Mouse (Mus musculus): ENCODE results near the gene Dhx9.
"Not testable (repeated sequence)": the region's sequence is repeated elsewhere in the genome, so short reads cannot be mapped to it uniquely, and the experiment has no call there.

The Dhx9 gene

DNA sequence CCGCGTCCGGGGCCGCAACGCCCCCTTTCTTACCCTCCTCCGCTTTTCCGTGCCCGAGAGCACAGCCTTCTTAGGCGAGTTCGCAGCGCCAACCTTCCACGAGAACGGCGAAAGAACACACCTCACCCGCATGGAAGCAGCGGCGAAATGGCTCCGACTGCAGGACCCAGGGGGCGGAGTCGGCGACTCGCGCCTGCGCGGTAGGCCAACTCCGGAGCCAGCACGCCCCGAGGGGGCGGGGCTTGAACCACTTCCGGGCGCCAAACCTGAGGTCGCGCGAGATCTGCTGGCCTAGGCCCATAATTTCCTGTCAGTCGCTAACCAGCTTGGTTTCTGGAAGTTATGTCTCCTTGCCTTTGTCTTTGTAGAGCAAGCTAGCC, at the start of gene Dhx9:
Gene Dhx9, minus strand, starts transcription at position 161 of the 380 bp plus-strand sequence.
- DNase-seq (ENCODE audit: low spot score), result peak; percentile 95

DNA sequence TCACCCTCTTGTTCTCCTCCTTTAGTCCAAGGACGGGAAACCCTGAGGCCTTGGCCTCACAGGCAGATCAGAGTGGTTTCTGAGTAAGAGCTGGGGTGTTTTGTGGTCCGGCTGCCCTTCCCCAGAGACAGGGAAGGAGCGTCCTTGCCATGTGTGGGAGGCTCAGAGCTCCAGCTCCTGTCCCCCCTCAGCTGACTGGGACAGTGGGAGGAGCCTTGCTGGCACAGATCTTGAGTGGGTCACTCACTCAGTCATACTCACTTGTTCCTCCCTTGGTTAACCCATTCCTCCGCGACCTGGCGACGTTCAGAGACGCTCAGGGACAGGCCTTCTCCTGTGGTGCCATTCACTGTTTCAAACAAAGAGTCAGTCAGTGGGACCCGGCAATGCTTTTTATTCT, 48.2 kb upstream of the Dhx9 start:
- peak; percentile 71 for DNase-seq (ENCODE audit: low spot score)

DNA sequence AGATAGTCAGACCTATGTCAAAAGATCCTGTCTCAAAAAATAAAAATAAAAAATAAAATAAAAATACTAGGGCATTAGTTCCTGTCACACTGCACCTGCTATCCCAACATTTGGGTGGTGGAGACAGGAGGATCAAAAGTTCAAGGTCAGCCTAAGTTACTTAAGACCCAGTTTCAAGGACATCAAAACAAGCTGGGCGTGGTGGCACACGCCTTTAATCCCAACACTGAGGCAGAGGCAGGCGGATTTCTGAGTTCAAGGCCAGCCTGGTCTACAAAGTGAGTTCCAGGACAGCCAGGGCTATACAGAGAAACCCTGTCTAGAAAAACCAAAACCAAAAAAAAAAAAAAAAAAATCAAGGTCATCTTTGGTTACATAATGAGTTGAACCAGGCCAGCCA, 45.4 kb upstream of the Dhx9 start:
- DNase-seq (ENCODE audit: low spot score), result not testable (repeated sequence)

DNA sequence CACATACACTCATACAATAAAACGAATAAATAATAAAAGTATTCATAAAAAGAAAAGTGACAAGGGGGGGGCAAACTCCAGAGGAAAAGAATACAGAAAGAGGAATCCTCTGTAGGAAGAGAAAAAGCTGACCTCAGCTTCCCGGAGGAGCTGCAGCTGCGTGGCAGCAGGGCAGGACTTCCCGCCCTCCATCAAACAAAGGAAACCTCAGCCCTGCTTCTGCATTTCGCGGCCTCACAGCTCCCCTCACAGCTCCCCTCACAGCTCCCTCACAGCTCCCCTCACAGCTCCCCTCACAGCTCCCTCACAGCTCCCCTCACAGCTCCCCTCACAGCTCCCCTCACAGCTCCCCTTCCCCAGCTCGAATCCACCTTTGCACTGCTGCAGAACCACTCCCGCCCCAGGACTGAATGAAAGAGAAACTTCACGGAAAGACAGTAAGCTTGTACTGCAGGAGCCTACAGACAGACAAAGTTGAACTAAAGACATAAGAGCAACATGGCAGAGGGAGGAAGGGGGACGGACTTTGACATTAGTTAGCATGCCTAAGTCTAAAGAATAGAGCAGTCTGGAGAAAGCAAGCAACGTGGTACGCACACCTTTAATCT, 44.9 kb upstream of the Dhx9 start:
- DNase-seq (ENCODE audit: low spot score), result no peak

DNA sequence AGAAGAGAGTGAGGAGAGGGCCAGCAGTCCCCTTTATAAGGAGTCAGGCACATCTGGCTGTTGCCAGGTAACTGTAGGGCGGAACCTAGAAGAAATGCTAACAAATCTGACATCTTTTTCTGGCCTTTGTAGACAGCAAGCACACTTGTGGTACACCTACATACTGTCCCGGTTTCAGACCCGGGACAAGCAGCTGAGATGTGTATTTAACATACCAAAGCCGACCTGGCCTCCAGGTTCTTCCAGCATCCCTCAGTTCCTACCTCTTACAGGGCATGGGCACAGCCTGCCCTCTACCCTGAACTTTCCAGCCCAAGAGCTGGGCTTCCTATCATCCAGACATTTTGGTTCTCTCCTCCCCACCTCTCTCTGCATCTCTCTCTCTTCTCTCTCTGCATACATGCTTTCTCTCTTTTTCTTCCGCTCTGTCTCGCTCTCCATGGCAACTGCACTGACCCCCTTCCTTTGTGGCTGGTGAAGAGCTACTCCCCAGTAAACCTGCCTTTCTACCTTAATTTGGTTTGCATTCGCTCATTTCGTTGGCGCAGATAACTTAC, 44.3 kb upstream of the Dhx9 start:
- no peak for DNase-seq (ENCODE audit: low spot score)

DNA sequence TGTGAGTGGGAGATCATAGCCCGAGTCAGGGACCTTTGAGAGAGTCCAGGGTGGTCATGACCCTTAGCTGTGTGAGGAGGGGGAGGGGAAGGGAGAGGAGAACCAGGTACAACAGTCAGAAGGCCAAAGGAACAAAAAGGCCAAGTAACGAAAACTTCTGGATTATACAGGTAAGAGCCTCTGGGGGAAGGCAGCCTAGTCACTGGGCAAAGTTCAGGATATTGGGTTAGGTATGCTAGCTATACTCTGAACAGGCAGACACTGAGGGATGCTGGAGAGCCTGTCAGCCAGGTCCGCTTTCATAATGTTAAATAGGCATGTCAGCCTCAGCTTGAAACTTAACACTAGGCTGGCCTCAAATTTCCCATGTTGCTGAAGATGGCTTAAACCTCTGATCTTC, 34.7 kb upstream of the Dhx9 start:
- DNase-seq (ENCODE audit: low spot score), result no peak

DNA sequence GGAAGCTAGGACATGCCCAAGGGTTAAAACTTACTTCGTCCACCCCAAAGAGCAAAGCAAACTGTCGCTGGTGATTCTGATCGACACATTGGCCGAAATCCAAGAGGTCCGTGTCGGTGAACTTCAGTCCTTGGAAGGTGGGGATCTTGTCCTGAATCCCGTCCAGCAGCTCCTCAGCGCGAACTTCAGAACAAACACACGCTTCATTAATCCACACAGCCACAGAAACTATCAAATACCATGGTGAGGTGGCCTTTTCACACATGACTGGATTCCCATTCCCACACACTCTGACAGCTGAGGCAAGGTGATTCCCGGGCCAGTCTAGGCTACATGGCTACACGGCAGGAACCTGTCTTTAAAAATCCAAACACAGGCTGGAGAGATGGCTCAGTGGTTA, 27.9 kb upstream of the Dhx9 start:
- DNase-seq (ENCODE audit: low spot score), result no peak

DNA sequence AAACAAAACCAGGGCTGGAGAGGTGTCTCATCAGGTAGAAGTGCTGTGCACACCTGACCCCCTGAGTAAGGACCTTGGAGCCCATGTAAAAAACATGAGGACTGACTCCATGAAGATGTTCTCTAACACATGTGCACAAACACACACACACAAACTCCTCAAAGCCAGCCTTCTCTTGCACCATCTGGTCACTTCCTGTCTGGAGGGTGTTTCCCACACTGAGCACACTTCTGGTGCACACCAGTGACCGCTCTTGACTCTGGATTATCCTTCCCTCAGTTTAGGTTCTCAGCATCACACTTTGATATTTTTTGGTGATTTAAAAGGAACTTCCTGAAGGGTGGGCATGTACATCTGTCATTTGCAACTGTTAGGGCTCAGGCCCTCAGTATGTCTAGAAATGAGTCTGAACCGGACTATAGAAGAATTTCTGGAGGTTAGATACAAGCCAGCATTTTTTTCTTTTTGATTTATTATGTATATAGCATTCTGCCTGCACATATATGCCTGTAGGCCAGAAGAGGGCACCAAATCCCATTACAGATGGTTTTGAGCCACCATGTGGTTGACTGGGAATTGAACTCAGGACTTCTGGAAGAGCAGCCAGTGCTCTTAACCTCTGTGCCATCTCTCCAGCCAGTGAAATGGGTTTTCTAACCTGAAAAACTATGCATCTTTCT, 23.0 kb upstream of the Dhx9 start:
- no peak for DNase-seq (ENCODE audit: low spot score)

DNA sequence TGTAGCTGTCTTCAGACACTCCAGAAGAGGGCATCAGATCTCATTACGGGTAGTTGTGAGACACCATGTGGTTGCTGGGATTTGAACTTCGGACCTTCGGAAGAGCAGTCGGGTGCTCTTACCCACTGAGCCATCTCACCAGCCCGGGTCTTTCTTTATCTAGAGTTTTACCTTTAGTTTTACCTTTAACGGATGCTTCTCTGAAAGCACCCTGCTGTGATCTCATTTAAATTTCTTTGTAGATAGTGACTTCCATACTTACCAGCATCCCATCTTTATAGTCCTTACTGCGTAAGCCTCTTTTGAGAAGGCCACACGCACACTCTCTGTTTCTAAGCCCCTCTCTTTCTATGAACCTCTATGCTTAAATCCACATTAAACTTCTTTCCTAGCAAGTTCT, 22.1 kb upstream of the Dhx9 start:
- not testable (repeated sequence) for DNase-seq (ENCODE audit: low spot score)

DNA sequence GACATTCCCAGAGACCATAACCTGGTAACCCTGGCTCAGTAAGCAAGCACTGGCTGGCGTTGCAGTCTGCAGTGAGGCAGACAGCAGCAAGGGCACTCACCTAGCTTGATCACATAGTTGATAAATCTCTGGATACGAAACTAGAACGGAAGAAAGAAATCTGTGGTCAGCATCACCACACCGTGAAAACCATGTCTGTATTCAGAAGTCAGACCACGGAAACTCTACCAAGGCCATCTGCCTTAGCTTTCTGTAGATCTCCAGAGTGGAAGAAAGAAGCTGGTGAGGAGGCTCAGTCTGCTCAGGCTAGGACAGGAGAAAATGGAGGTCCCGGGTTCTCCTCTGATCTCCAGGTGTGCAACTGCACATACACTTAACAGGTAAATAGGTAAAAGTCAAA, 21.6 kb upstream of the Dhx9 start:
- no peak for DNase-seq (ENCODE audit: low spot score)

DNA sequence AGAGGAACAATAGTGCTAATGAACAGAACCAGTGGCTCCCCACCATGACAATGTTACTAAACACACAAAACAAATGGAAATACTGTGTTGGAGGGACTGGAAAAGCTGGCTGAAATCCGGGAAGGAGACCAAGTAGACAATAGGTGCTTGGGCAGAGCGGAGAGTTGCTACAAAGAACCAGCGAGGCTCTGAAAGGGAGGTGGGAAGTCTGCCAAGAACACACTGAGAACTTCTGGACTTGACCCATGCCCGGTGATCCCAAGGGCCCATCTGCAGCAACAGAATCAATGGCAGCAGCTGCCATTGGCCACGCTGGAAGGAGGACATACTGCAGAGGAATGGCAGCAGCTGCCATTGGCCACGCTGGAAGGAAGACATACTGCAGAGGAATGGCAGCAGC, 18.8 kb upstream of the Dhx9 start:
- DNase-seq (ENCODE audit: low spot score), result peak; percentile 55

DNA sequence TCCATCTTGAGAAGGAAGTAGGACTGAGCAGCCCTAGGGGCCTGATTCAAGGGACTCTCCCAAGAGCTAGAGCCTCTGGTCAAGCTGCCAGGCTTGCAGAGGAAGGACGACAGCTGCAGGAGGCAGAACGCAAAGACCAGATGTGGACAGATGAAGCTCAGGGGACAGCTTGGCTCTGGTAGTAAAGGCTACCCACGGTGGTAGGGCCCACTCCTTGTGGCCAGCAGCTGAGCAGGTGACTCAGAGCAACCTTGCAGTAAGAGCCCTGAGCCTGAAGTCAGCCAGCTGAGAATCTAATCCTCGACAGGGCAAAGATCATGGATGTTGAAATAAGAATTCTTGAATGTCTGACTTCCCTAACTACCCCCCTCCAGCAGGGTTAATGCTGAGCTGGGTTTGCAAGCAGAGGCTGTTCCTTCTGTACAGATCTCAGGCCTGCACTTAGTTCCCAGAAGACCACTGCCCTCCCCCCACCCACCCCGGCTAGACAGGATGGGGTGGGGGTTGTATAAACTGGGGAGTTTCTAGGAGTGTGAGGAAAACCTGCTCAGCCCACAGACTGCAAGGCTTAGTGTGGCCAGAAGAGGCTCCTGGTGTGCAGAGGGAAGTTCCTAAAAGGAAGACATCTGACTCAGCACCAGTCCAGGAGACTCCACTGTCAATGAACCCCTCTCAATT, 14.3 kb upstream of the Dhx9 start:
- DNase-seq (ENCODE audit: low spot score), result no peak

DNA sequence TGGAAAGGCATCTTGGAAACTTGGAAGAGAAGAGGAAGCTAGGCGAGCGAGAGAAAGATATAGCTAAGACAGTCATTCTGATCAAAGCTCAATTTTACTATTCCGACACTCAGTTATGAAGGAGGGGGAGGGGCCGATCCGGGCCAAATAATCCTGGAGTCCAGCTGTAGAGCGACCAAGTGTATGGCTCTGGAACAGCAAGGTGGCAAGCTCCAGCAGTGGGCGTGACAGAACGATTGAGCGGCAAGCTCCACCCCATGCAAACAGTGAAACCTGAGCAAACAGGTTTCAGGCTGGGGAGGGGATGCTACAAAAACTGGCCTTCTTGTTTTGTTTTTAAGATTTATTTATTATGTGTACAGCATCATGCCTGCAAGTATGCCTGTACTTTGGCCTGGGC, 12.6 kb upstream of the Dhx9 start:
- DNase-seq (ENCODE audit: low spot score), result no peak

DNA sequence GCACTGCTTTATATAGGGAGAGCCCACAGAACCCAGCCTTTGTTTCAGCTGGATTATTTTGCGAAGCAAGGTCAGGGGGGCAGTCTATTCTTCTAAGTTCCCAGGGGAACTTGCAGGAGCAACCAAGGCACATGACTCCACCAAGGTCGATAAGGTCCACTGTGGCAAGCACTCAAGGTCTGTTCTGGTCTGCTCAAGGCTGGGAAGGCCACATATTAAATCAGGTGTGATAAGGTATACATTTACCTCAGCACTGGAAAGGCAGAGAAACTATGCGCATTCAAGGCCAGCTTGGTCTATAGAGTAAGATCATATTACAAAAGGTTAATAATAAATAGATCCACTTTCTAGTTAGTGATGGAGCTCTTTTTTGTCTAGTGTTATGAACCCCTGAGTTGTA, 8.6 kb upstream of the Dhx9 start:
- no peak for DNase-seq (ENCODE audit: low spot score)

DNA sequence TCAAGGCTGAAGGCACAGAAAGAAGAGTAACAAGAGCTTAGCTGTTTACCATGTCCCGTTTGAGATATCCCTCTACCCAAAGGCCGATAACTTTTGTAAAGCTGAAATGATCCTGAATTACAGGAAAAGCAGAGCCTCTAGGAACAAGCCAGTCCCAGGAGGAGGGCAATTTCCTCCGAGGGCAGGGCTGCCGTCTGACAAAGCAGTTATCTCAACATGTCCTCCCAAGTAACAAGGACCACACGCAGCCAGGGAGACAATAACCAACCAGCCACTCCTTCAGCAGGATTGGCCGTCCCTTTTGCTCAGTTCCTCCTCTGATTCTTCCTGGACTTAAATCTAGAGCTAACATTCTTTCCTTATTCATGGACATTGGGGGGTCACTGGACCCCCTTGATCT, 6.5 kb upstream of the Dhx9 start:
- no peak for DNase-seq (ENCODE audit: low spot score)

DNA sequence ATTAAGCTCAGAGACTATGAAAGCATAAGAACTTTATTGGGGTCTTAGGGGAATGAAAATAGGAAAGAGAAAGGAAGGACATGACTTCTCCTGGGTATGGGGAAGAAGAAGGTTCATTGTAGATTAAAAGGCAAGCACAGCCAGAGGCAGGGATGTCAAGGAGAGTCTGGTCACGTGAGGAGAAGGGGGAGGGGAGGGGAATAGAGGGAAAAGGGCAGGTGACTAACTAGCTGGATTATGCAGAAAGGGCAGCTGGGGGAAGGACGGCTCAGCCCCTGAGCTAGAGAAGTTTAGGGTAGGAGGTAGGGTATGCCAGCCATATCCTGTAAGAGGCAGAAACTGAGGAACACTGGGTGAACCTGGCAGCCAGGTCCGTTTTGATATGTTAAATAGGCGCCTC, 5.9 kb upstream of the Dhx9 start:
- no peak for DNase-seq (ENCODE audit: low spot score)

DNA sequence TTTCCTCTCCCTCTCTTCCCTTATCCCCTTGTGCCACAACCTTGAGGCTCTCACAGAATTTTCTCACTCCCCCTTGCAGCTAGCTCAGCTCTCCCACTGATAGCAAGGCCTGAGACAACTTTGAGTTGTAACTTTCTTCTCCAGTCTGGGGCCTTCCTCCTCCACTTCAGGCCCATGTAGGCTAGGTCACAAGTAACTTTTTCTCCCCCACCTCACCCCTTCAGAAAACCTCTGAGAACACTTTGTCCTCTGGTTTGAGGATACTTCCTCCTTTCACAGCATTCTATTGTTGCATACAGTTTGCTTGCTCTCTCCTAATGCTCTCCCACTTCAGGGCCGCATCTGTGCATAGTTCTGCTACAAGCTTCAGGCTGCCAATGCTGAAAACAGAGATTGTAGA, 4.4 kb upstream of the Dhx9 start:
- no peak for DNase-seq (ENCODE audit: low spot score)

DNA sequence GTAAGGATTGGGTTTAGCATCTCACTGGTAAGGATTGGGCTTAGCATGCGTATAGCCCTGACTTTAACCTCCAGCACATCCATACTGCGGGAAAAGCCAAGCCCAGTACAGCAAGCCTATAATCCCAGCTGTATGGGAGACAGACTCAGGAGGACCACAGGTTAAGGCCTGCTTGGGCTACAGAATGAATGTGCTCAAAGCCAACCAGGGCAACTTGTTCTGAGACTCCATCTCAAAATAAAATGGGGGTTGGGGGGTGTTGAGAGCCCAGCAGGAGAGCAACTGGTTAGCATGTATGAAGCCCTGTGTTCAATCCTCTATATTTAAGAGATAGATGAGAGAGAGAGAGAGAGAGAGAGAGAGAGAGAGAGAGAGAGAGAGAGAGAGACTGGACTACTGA, 3.9 kb upstream of the Dhx9 start:
- no peak for DNase-seq (ENCODE audit: low spot score)

DNA sequence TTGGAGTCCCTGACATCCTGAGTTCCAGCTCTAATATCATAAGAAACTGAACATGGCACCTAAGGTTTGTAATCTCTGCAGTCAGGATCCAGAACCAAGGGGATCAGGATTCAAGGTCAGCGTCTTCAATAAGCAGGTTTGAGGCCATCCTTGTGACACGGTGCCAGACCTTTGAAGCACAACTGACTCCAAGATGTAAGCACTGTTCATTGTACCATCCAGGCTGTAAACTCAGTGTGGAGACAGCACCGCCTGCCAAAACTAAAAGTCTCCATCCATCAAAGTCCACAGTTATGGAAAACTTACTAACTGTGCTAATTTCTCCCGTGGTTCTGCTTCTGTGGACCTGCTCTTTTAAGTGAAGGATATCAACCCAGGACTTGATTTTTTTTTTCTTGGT, 2.5 kb upstream of the Dhx9 start:
- no peak for DNase-seq (ENCODE audit: low spot score)

DNA sequence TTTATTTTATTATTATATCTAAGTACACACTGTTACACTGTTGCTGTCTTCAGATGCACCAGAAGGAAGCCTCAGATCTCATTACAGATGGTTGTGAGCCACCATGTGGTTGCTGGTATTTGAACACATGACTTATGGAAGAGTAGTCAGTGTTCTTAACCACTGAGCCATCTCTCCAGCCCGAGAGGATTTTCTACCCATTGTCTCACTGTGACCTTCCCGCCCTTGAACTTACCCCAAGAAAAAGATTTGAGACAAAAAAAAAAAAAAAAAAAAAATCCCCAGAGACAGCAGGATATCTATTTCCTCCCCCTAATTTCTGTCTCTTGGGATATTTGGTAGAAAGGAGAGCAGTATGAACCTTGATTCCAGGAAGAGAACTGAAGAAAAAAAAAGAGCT, 2.1 kb upstream of the Dhx9 start:
- DNase-seq (ENCODE audit: low spot score), result no peak

DNA sequence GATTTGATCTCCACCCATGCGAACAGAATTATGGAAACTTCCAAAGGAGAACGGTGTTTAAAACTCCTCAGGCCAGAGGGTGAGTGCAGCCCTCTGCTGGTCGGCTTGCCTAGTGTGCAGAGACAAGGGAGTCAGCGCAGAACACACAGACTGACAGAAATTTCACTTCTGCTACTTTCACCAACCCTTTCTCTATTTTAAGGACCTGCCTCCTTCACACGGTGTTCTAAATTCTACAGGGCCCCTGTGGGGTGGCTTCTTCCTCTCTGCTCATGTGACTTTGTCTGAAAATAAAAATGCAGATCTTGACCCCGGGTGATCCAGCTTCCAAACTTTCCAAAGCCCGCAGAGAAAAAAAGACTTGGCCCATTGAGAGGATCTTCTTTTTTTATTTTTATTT, 1.7 kb upstream of the Dhx9 start:
- DNase-seq (ENCODE audit: low spot score), result no peak

DNA sequence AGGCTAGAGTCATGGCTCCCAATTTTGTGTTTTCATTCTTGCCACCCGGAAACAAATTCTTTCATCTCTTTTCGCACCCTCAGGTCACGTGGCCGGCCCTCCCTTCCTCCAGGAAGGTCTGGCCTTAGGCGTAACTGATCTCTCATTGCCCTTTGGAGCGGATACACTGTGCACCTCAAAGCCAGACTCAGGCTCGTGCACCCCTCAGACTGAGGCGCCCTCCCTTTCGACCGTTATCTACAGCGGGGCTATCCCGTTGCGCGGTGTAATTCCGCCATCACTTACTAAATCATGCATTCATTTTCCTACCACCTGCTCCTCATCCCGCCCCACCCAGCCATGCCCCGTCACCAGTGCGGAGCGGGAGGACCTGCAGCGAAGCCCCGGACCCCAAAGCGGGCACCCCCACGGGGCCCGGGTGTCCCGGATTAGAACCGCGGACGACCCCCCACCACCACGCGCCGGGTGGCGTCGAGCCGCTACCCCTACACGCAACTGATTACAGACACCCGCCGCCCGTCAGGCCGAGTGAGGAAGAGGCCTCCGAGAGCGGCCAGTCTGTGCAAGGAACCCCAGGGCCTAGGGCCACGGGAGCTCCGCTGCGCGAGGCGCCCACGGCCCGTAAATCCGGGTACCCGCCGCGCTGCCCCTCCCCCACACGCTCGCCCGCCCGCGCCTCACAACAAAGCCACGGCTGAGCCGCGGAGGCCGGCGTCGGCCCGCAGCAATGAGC, 527 bp downstream of the Dhx9 start:
- DNase-seq (ENCODE audit: low spot score), result no peak

DNA sequence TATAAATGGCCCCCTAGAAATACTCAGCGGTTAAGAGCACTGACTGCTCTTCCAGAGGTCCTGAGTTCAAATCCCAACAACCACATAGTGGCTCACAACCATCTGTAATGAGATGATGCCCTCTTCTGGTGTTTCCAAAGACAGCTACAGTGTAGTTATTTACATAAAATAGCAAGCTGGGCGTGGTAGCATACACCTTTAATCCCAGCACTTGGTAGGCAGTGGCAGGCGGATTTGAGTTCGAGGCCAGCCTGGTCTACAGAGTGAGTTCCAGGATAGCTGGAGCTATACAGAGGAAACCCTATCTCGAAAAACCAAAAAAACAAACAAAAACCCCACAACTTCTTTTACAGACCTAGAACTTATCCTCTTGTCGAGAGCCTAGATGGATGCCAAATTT, 1.3 kb downstream of the Dhx9 start:
- DNase-seq (ENCODE audit: low spot score), result not testable (repeated sequence)
